Mouse (Mus musculus) kidney, adult 2 months (tissue): ENCODE measurements around the gene Fam214a. TPM values are rescaled to one million over a fixed set of nuclear protein-coding genes. Genes with fewer than 3 reads are reported as not detected.
"Not testable (repeated sequence)": the region's sequence is repeated elsewhere in the genome, so short reads cannot be mapped to it uniquely, and the experiment has no call there.

Experiments
- DNase-seq: peaks from one replicate; pipeline ENCODE4 v3.0.0; 2021
- H3K27ac ChIP-seq: fragments of 200-500 bp; 2 replicates; pipeline ENCODE4 v1.5.1; 2012; ENCODE audit warnings: low read depth, low read length, control low read depth, inconsistent platforms; ENCODE audit not compliant: insufficient read depth
- H3K27me3 ChIP-seq: fragments of 200-500 bp; replicated peaks from 2 replicates; pipeline ENCODE4 v1.6.1; 2012; ENCODE audit warnings: mild to moderate bottlenecking, moderate library complexity, low read length, inconsistent platforms; ENCODE audit not compliant: control insufficient read depth, insufficient read depth
- H3K36me3 ChIP-seq: fragments of 200-500 bp; 2 replicates; pipeline ENCODE4 v1.6.1; 2012; ENCODE audit warnings: mild to moderate bottlenecking, moderate library complexity, low read length, inconsistent platforms; ENCODE audit not compliant: control insufficient read depth, insufficient read depth
- H3K4me1 ChIP-seq: fragments of 200-500 bp; 2 replicates; pipeline ENCODE4 v1.6.1; 2011; ENCODE audit warnings: low read length; ENCODE audit not compliant: control insufficient read depth, insufficient read depth
- H3K4me3 ChIP-seq: fragments of 200-500 bp; 2 replicates; pipeline ENCODE4 v1.5.1; 2011; ENCODE audit warnings: mild to moderate bottlenecking, low read depth, low read length, control low read depth; ENCODE audit not compliant: insufficient read depth
- CTCF ChIP-seq: fragments of 200-500 bp; conservative IDR thresholded peaks from 2 replicates; pipeline ENCODE4 v1.5.1; 2011; ENCODE audit warnings: low read depth, mild to moderate bottlenecking, control low read depth, low read length, moderate library complexity, mixed read lengths; ENCODE audit not compliant: insufficient read depth, insufficient read length
- POLR2A ChIP-seq: fragments of 200-500 bp; IDR thresholded peaks from one replicate; pipeline ENCODE4 v1.6.1; 2011; ENCODE audit warnings: low read depth, low read length, control low read depth
- WGBS: fragments of 180-500 bp; shearing (Covaris S2); methylation state at CpG from one replicate; pipeline ENCODE4 v1.1.7; 2018; 5-methylcytosine and 5-hydroxymethylcytosine counted together
- polyA plus RNA-seq: library from polyadenylated mRNA; depleted of rRNA; stranded (reverse); fragments of >200 nt; gene quantifications from 2 replicates; pipeline ENCODE4 v1.2.3, GENCODE M21; 2012

Gene Fam214a
- polyA plus RNA-seq, 1 experiment, result 12.1 TPM

- Histone ChIP-seq H3K4me3 (no peak overlapping the region), H3K4me1 (peaks cover 20% of the 10 kb centered on the region), H3K36me3 (no peaks in the 10 kb centered on the region), H3K27me3 (no peaks in the 10 kb centered on the region), H3K27ac (no peak overlapping the region)
- WGBS, result 79% methylated on average over 5 of the region's 5 CpGs
- TF ChIP-seq POLR2A (no peak), CTCF (no peak)
- no peak for DNase-seq
Measured at GRCm38 (mm10) chr9:74979371-74979770, 26.7 kb downstream of the Fam214a start.

- Histone ChIP-seq H3K4me1 (peaks cover 15% of the 10 kb centered on the region; the same call in 1 of the 2 replicates), H3K36me3 (no peaks in the 10 kb centered on the region), H3K27ac (no peak overlapping the region), H3K4me3 (no peak overlapping the region), H3K27me3 (no peaks in the 10 kb centered on the region)
- TF ChIP-seq POLR2A, result no peak
- no peak for TF ChIP-seq CTCF
- WGBS, result 61% methylated on average over 1 of the region's 1 CpGs
- DNase-seq, result no peak
Measured at GRCm38 (mm10) chr9:74979866-74980265, 27.2 kb downstream of the Fam214a start.

- no peak for DNase-seq
- 65% methylated on average over 3 of the region's 3 CpGs for WGBS
- Histone ChIP-seq H3K27ac (no peak overlapping the region), H3K36me3 (no peaks in the 10 kb centered on the region), H3K4me3 (no peak overlapping the region), H3K4me1 (peaks cover 6% of the 10 kb centered on the region; the same call in 1 of the 2 replicates), H3K27me3 (no peaks in the 10 kb centered on the region)
- TF ChIP-seq POLR2A (no peak), CTCF (no peak)
Measured at GRCm38 (mm10) chr9:74981663-74982111, 29.0 kb downstream of the Fam214a start.

- no peak overlapping the region for H3K27ac ChIP-seq
- H3K36me3 ChIP-seq, result no peaks in the 10 kb centered on the region
- 90% methylated on average over 8 of the region's 8 CpGs for WGBS
- TF ChIP-seq CTCF (no peak), POLR2A (no peak)
- peaks cover 6% of the 10 kb centered on the region; the same call in 1 of the 2 replicates for H3K4me1 ChIP-seq
- no peak overlapping the region for H3K4me3 ChIP-seq
- no peaks in the 10 kb centered on the region for H3K27me3 ChIP-seq
- DNase-seq, result no peak
Measured at GRCm38 (mm10) chr9:74982193-74982592, 29.5 kb downstream of the Fam214a start.

GRCm38 (mm10) chr9:74982722-74983121, 30.0 kb downstream of the Fam214a start:
- not testable (repeated sequence) for H3K27ac ChIP-seq, H3K36me3 ChIP-seq, H3K4me1 ChIP-seq, H3K4me3 ChIP-seq, DNase-seq, H3K27me3 ChIP-seq
- 97% methylated on average over 1 of the region's 1 CpGs for WGBS

- H3K36me3 ChIP-seq, result no peaks in the 10 kb centered on the region
- H3K4me3 ChIP-seq, result no peak overlapping the region
- H3K27me3 ChIP-seq, result no peaks in the 10 kb centered on the region
- H3K27ac ChIP-seq, result no peak overlapping the region
- DNase-seq, result no peak
- WGBS, result 75% methylated on average over 14 of the region's 14 CpGs
- 0 out of 2 replicates have a peak, but pooled peaks cover 4% of the 10 kb centered on the region for H3K4me1 ChIP-seq
- TF ChIP-seq POLR2A (no peak), CTCF (no peak)
Measured at GRCm38 (mm10) chr9:74985173-74985715, 32.6 kb downstream of the Fam214a start.

GRCm38 (mm10) chr9:74985770-74986169, 33.1 kb downstream of the Fam214a start:
- no peak overlapping the region for H3K4me3 ChIP-seq
- TF ChIP-seq CTCF (no peak), POLR2A (no peak)
- H3K4me1 ChIP-seq, result 0 out of 2 replicates have a peak, but pooled peaks cover 2% of the 10 kb centered on the region
- no peaks in the 10 kb centered on the region for H3K36me3 ChIP-seq
- DNase-seq, result no peak
- no peaks in the 10 kb centered on the region for H3K27me3 ChIP-seq
- WGBS, result 53% methylated on average over 2 of the region's 2 CpGs
- no peak overlapping the region for H3K27ac ChIP-seq
